Mouse (Mus musculus): ENCODE results near the gene Olfr718-ps1. TPM values are rescaled to one million over a fixed set of nuclear protein-coding genes. Genes with fewer than 3 reads are reported as not detected.

Olfr718-ps1 gene
- total RNA-seq, 1 experiment from 2014 or later: not detected

Other genes with a start within 250 kb of the Olfr718-ps1 start
- 6,587 to 7,071 TPM (median 6,776 TPM) in 3 replicates for gene Actb, start 240.8 kb downstream of the Olfr718-ps1 start, total RNA-seq (2017)
- 1.2 TPM in 1 of 3 replicates, not detected in the others for gene Fscn1, start 187.2 kb downstream of the Olfr718-ps1 start, total RNA-seq (2017)
- gene Rnf216, start 34.6 kb downstream of the Olfr718-ps1 start, total RNA-seq (2017): 100 to 120 TPM (median 101 TPM) in 3 replicates
- 6.0 to 19.7 TPM (median 18.1 TPM) in 3 replicates for gene Rbak, start 33.2 kb upstream of the Olfr718-ps1 start, total RNA-seq (2017)
- gene Spdye4b, start 33.4 kb upstream of the Olfr718-ps1 start, total RNA-seq (2017): 0.29 to 0.95 TPM in 2 of 3 replicates, not detected in the other
- gene Spdye4a, start 79.3 kb upstream of the Olfr718-ps1 start, total RNA-seq (2017): not detected in 3 replicates
- 17.0 to 19.7 TPM (median 17.2 TPM) in 3 replicates for gene Zfp12, start 87.6 kb upstream of the Olfr718-ps1 start, total RNA-seq (2017)
- 1.4 to 2.9 TPM (median 1.9 TPM) in 3 replicates for gene Zfp316, start 122.4 kb upstream of the Olfr718-ps1 start, total RNA-seq (2017)
- gene Zfp853, start 146.0 kb upstream of the Olfr718-ps1 start, total RNA-seq (2017): not detected in 3 replicates
- 7.4 to 12.5 TPM (median 10.3 TPM) in 3 replicates for gene E130309D02Rik, start 167.8 kb upstream of the Olfr718-ps1 start, total RNA-seq (2017)
- gene Zdhhc4, start 181.7 kb upstream of the Olfr718-ps1 start, total RNA-seq (2017): 22.5 to 39.9 TPM (median 33.8 TPM) in 3 replicates
- gene Grid2ip, start 209.8 kb upstream of the Olfr718-ps1 start, total RNA-seq (2017): not detected in 3 replicates